Comparison of ENCODE assay signal across 19 mouse cellular contexts in the genomic region with DNA sequence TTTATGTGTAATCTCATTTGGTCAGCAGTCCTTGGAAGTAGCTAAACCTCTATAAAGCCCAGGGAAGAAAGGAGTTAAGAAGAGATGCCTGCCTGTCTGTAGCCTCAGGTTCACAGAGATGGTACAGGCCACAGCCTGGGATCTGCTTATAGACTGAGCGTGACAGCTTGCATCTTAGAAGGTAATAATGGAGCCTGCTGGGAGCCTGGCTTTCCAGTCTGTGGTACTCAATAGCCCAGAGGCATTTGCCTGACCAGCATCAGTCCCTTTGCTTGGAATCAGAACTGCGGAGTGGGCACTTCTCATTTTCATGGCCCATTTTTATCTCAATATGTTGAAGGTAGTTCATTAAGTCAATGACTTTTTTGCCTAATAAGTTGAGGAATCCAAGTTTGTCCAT. TPM values are rescaled to one million over a fixed set of nuclear protein-coding genes. Genes with fewer than 3 reads are reported as not detected.
"Had no signal": no experiment of that assay in that cellular context is flagged by ENCODE, and none has a peak within 500 bp of the region (broad histone marks: within the 10 kb centered on the region; RNA-seq: fewer than 3 reads in every experiment).

No protein-coding gene starts in this region.

- DNase-seq: lung, adult 18-20 months; lung, embryonic 14.5 days; lung, postnatal 10 days; lung, postnatal 4 days; retina, postnatal 1 day; right cerebral cortex, adult 18-20 months; right cerebral cortex, postnatal 25 days; right cerebral cortex, postnatal 4 days; spleen, adult 18-20 months; thymus, adult 18-20 months; thymus, postnatal 14 days; thymus, postnatal 36 days had no signal

- H3K36me3 ChIP-seq: midbrain, embryonic 13.5 days; midbrain, embryonic 15.5 days; neural tube, embryonic 13.5 days; neural tube, embryonic 15.5 days had no signal

- H3K27ac ChIP-seq: midbrain, embryonic 13.5 days; midbrain, embryonic 15.5 days; neural tube, embryonic 13.5 days; neural tube, embryonic 15.5 days had no signal

- H3K9ac ChIP-seq: lung, embryonic 14.5 days; midbrain, embryonic 13.5 days; midbrain, embryonic 15.5 days; neural tube, embryonic 13.5 days; neural tube, embryonic 15.5 days had no signal

- H3K27me3 ChIP-seq: midbrain, embryonic 13.5 days; midbrain, embryonic 15.5 days; neural tube, embryonic 13.5 days; neural tube, embryonic 15.5 days had no signal

- H3K4me3 ChIP-seq: midbrain, embryonic 13.5 days; midbrain, embryonic 15.5 days; myocyte; neural tube, embryonic 13.5 days; neural tube, embryonic 15.5 days had no signal

- H3K4me1 ChIP-seq: midbrain, embryonic 13.5 days; midbrain, embryonic 15.5 days; neural tube, embryonic 13.5 days; neural tube, embryonic 15.5 days had no signal

RNA-seq across cellular contexts. Expression of a gene that starts 53.9 kb away (rescaled TPM):
- total RNA-seq: megakaryocyte, adult 5-6 weeks; megakaryocyte-erythroid progenitor cell, adult 5-6 weeks had no signal
